Mouse (Mus musculus): ENCODE results near the gene Rsph9. TPM values are rescaled to one million over a fixed set of nuclear protein-coding genes. Genes with fewer than 3 reads are reported as not detected.
A peak's percentile ranks its signal among the peaks of the same experiment; 100 is the strongest.

Gene Rsph9
- 9.6 and 10.1 TPM in 2 replicates for polyA plus RNA-seq (2015; fragmentation: Nextera tagmentation; extraction: Ambion mirVana)

GRCm38 (mm10) chr17:46143578-46144423 lies at the start of gene Rsph9:
TSS of gene Rsph9 (minus strand) at chr17:46144216.
- Histone ChIP-seq H3K27me3 (no peaks in the 10 kb centered on the region), H3K4me3 (peak within 1 kb of the TSS; percentile 49), H3K27ac (peak within 1 kb of the TSS; percentile 70), H3K36me3 (peaks cover 29% of the 10 kb centered on the region), H3K9me3 (no peaks in the 10 kb centered on the region), H3K4me2 (peak within 1 kb of the TSS; percentile 80), H3K9ac (peak within 1 kb of the TSS; percentile 18; the same call in 1 of the 2 replicates), H3K4me1 (peaks cover 12% of the 10 kb centered on the region)
- WGBS, result 6% methylated on average over 37 of the region's 37 CpGs
- ATAC-seq (ENCODE audit: insufficient number of reproducible peaks, low FRiP score, low TSS enrichment, low read depth), result peak; percentile 91

GRCm38 (mm10) chr17:46188829-46189228 lies 44.8 kb upstream of the Rsph9 start:
- Histone ChIP-seq H3K4me3 (no peak overlapping the region), H3K4me1 (no peaks in the 10 kb centered on the region), H3K36me3 (peaks cover 86% of the 10 kb centered on the region), H3K9me3 (no peaks in the 10 kb centered on the region), H3K27ac (no peak overlapping the region), H3K9ac (no peak overlapping the region), H3K4me2 (no peak overlapping the region), H3K27me3 (no peaks in the 10 kb centered on the region)
- ATAC-seq (ENCODE audit: insufficient number of reproducible peaks, low FRiP score, low TSS enrichment, low read depth), result no peak
- WGBS, result 91% methylated on average over 2 of the region's 2 CpGs

GRCm38 (mm10) chr17:46182273-46182672 lies 38.3 kb upstream of the Rsph9 start:
- H3K9ac ChIP-seq, result no peak overlapping the region
- no peaks in the 10 kb centered on the region for H3K4me1 ChIP-seq
- H3K36me3 ChIP-seq, result peaks cover 91% of the 10 kb centered on the region
- no peak overlapping the region for H3K4me2 ChIP-seq
- H3K9me3 ChIP-seq, result no peaks in the 10 kb centered on the region
- no peaks in the 10 kb centered on the region for H3K27me3 ChIP-seq
- no peak overlapping the region for H3K27ac ChIP-seq
- no peak for ATAC-seq (ENCODE audit: insufficient number of reproducible peaks, low FRiP score, low TSS enrichment, low read depth)
- WGBS, result 85% methylated on average over 4 of the region's 4 CpGs
- H3K4me3 ChIP-seq, result no peak overlapping the region

GRCm38 (mm10) chr17:46170538-46170937 lies 26.5 kb upstream of the Rsph9 start:
- WGBS, result 69% methylated on average over 3 of the region's 3 CpGs
- no peak overlapping the region for H3K4me3 ChIP-seq
- no peak overlapping the region for H3K4me2 ChIP-seq
- no peaks in the 10 kb centered on the region for H3K27me3 ChIP-seq
- H3K27ac ChIP-seq, result no peak overlapping the region
- no peaks in the 10 kb centered on the region for H3K9me3 ChIP-seq
- peaks cover 81% of the 10 kb centered on the region for H3K36me3 ChIP-seq
- no peak for ATAC-seq (ENCODE audit: insufficient number of reproducible peaks, low FRiP score, low TSS enrichment, low read depth)
- 0 out of 2 replicates have a peak, but pooled peaks cover 4% of the 10 kb centered on the region for H3K4me1 ChIP-seq
- H3K9ac ChIP-seq, result no peak overlapping the region

- Histone ChIP-seq H3K9ac (no peak overlapping the region), H3K4me3 (no peak overlapping the region), H3K27ac (no peak overlapping the region), H3K9me3 (no peaks in the 10 kb centered on the region), H3K27me3 (no peaks in the 10 kb centered on the region), H3K36me3 (peaks cover 93% of the 10 kb centered on the region), H3K4me1 (0 out of 2 replicates have a peak, but pooled peaks cover 4% of the 10 kb centered on the region), H3K4me2 (no peak overlapping the region)
- 87% methylated on average over 5 of the region's 5 CpGs for WGBS
- no peak for ATAC-seq (ENCODE audit: insufficient number of reproducible peaks, low FRiP score, low TSS enrichment, low read depth)
These were observed 24.8 kb upstream of the Rsph9 start for GRCm38 (mm10) chr17:46168768-46169167.

GRCm38 (mm10) chr17:46168318-46168717 lies 24.3 kb upstream of the Rsph9 start:
- Histone ChIP-seq H3K27me3 (no peaks in the 10 kb centered on the region), H3K27ac (no peak overlapping the region), H3K36me3 (peaks cover 92% of the 10 kb centered on the region), H3K9ac (no peak overlapping the region), H3K9me3 (no peaks in the 10 kb centered on the region), H3K4me3 (no peak overlapping the region), H3K4me1 (0 out of 2 replicates have a peak, but pooled peaks cover 4% of the 10 kb centered on the region), H3K4me2 (no peak overlapping the region)
- WGBS, result 44% methylated on average over 5 of the region's 5 CpGs
- ATAC-seq (ENCODE audit: insufficient number of reproducible peaks, low FRiP score, low TSS enrichment, low read depth), result no peak

- ATAC-seq (ENCODE audit: insufficient number of reproducible peaks, low FRiP score, low TSS enrichment, low read depth), result no peak
- H3K36me3 ChIP-seq, result peaks cover 79% of the 10 kb centered on the region
- H3K27me3 ChIP-seq, result no peaks in the 10 kb centered on the region
- H3K9ac ChIP-seq, result no peak overlapping the region
- no peak overlapping the region for H3K4me3 ChIP-seq
- H3K4me1 ChIP-seq, result peaks cover 13% of the 10 kb centered on the region
- no peak overlapping the region for H3K4me2 ChIP-seq
- no peaks in the 10 kb centered on the region for H3K9me3 ChIP-seq
- 83% methylated on average over 11 of the region's 11 CpGs for WGBS
- no peak overlapping the region for H3K27ac ChIP-seq
These were observed 23.0 kb upstream of the Rsph9 start for GRCm38 (mm10) chr17:46167014-46167413.

GRCm38 (mm10) chr17:46166270-46166669 lies 22.3 kb upstream of the Rsph9 start:
- Histone ChIP-seq H3K36me3 (peaks cover 74% of the 10 kb centered on the region), H3K4me2 (no peak overlapping the region), H3K4me3 (no peak overlapping the region), H3K9me3 (no peaks in the 10 kb centered on the region), H3K27ac (no peak overlapping the region), H3K27me3 (no peaks in the 10 kb centered on the region), H3K4me1 (peaks cover 17% of the 10 kb centered on the region), H3K9ac (no peak overlapping the region)
- no peak for ATAC-seq (ENCODE audit: insufficient number of reproducible peaks, low FRiP score, low TSS enrichment, low read depth)
- WGBS, result 85% methylated on average over 5 of the region's 5 CpGs

GRCm38 (mm10) chr17:46165460-46165859 lies 21.4 kb upstream of the Rsph9 start:
- no peaks in the 10 kb centered on the region for H3K27me3 ChIP-seq
- no peak overlapping the region for H3K9ac ChIP-seq
- 84% methylated on average over 12 of the region's 12 CpGs for WGBS
- H3K27ac ChIP-seq, result no peak overlapping the region
- no peak overlapping the region for H3K4me3 ChIP-seq
- no peaks in the 10 kb centered on the region for H3K9me3 ChIP-seq
- H3K36me3 ChIP-seq, result peaks cover 66% of the 10 kb centered on the region
- no peak overlapping the region for H3K4me2 ChIP-seq
- H3K4me1 ChIP-seq, result peaks cover 17% of the 10 kb centered on the region
- ATAC-seq (ENCODE audit: insufficient number of reproducible peaks, low FRiP score, low TSS enrichment, low read depth), result no peak

GRCm38 (mm10) chr17:46164791-46165190 lies 20.8 kb upstream of the Rsph9 start:
- 94% methylated on average over 10 of the region's 10 CpGs for WGBS
- no peaks in the 10 kb centered on the region for H3K27me3 ChIP-seq
- H3K9ac ChIP-seq, result no peak overlapping the region
- peaks cover 20% of the 10 kb centered on the region for H3K4me1 ChIP-seq
- H3K36me3 ChIP-seq, result peaks cover 61% of the 10 kb centered on the region
- no peak overlapping the region for H3K4me2 ChIP-seq
- ATAC-seq (ENCODE audit: insufficient number of reproducible peaks, low FRiP score, low TSS enrichment, low read depth), result no peak
- no peaks in the 10 kb centered on the region for H3K9me3 ChIP-seq
- H3K27ac ChIP-seq, result no peak overlapping the region
- H3K4me3 ChIP-seq, result no peak overlapping the region

GRCm38 (mm10) chr17:46164301-46164700 lies 20.3 kb upstream of the Rsph9 start:
- H3K27me3 ChIP-seq, result no peaks in the 10 kb centered on the region
- H3K4me2 ChIP-seq, result no peak overlapping the region
- WGBS, result 97% methylated on average over 8 of the region's 8 CpGs
- H3K36me3 ChIP-seq, result peaks cover 56% of the 10 kb centered on the region
- ATAC-seq (ENCODE audit: insufficient number of reproducible peaks, low FRiP score, low TSS enrichment, low read depth), result no peak
- H3K4me3 ChIP-seq, result no peak overlapping the region
- H3K9me3 ChIP-seq, result no peaks in the 10 kb centered on the region
- no peak overlapping the region for H3K27ac ChIP-seq
- H3K9ac ChIP-seq, result no peak overlapping the region
- H3K4me1 ChIP-seq, result peaks cover 20% of the 10 kb centered on the region

GRCm38 (mm10) chr17:46162951-46163421 lies 19.0 kb upstream of the Rsph9 start:
- Histone ChIP-seq H3K36me3 (peaks cover 43% of the 10 kb centered on the region), H3K27ac (no peak overlapping the region), H3K4me1 (peaks cover 17% of the 10 kb centered on the region), H3K4me2 (no peak overlapping the region), H3K27me3 (no peaks in the 10 kb centered on the region), H3K4me3 (0 out of 2 replicates have a peak overlapping the region, but pooled peaks have one; percentile 4), H3K9ac (no peak overlapping the region), H3K9me3 (no peaks in the 10 kb centered on the region)
- WGBS, result 78% methylated on average over 9 of the region's 9 CpGs
- ATAC-seq (ENCODE audit: insufficient number of reproducible peaks, low FRiP score, low TSS enrichment, low read depth), result no peak

Measured in limb, embryonic 15.5 days (tissue).